Mouse (Mus musculus) macrophage (primary cell): ENCODE measurements around the gene Krt17. TPM values are rescaled to one million over a fixed set of nuclear protein-coding genes. Genes with fewer than 3 reads are reported as not detected.
"Not testable (repeated sequence)": the region's sequence is repeated elsewhere in the genome, so short reads cannot be mapped to it uniquely, and the experiment has no call there.

Experiments used
- H3K27ac ChIP-seq: fragments of 350-480 bp; formaldehyde crosslinking; 2 replicates; pipeline ENCODE4 v1.9.0; 2021
- H3K36me3 ChIP-seq: fragments of 350-480 bp; formaldehyde crosslinking; 2 replicates; pipeline ENCODE4 v1.9.0; 2021; ENCODE audit errors: inconsistent target
- H3K4me3 ChIP-seq: fragments of 350-480 bp; formaldehyde crosslinking; 2 replicates; pipeline ENCODE4 v1.9.0; 2021; ENCODE audit errors: inconsistent target
- H3K79me2 ChIP-seq: fragments of 350-480 bp; formaldehyde crosslinking; 2 replicates; pipeline ENCODE4 v1.9.0; 2021; ENCODE audit errors: inconsistent target
- WGBS: methylation state at CpG from one replicate; pipeline ENCODE4 v1.1.7; 2026; ENCODE audit warnings: inconsistent platforms; ENCODE audit not compliant: missing documents; 5-methylcytosine and 5-hydroxymethylcytosine counted together
- polyA plus RNA-seq: library from polyadenylated mRNA; stranded (reverse); fragments of 250-400 nt; gene quantifications from 3 replicates; pipeline ENCODE4 v1.2.4, GENCODE M21; 2018; ENCODE audit warnings: inconsistent platforms
- total RNA-seq, 78 experiments: library from RNA; depleted of rRNA; stranded (reverse); fragments of 250-400 nt; gene quantifications; 1 replicate in 9 of 78; 2 replicates in 24 of 78; 3 replicates in 43 of 78; 4 replicates in 2 of 78; pipeline ENCODE4 v1.2.4; 2018; ENCODE audit warnings: inconsistent platforms in 56 of 78

Krt17 gene
- total RNA-seq (2018; cell fraction: chromatin; rRNA removed) = not detected
- total RNA-seq (2018; cell fraction: cytosol; rRNA removed) = not detected
- not detected for total RNA-seq (2018; cell fraction: nucleus; rRNA removed)
- polyA plus RNA-seq = not detected in 3 replicates

DNA sequence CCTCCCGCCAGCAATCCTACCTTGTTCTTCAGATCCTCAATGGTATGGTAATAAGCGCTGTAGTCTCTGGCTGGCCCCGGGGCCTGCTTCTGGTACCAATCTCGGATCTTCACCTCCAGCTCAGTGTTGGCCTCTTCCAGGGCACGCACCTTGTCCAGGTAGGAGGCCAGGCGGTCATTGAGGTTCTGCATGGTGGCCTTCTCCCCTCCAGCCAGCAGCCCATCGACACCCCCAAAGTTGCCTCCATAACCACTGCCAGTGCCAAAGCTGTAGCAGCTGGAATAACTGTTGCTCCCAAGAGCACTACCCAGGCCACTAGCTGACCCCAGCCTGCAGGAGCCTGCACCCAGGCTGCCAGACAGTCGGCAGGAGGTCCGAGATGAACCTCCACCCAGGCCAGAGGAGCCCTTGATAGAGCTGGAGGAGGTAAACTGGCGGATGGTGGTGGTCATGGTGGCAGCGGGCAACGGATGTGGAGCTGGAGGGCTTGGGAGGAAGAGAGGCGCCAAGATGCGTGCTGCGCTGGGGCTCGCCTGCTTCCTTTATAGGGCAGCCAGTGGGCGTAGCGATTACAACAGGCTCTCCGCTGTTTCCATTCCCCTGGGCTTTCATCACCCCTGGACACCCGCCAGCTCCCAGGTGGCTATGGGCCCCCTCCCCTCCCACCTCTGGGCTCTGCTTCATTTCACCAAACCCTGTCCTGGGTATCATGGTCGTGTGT, at the start of gene Krt17:
TSS of gene Krt17 (minus strand) at position 516 of the 721 bp plus-strand sequence.
- Histone ChIP-seq H3K79me2 (no peaks in the 10 kb centered on the region), H3K4me3 (no peak within 1 kb of the TSS), H3K36me3 (no peaks in the 10 kb centered on the region), H3K27ac (no peak within 1 kb of the TSS)
- WGBS = 77% methylated on average over 20 of the region's 21 CpGs

DNA sequence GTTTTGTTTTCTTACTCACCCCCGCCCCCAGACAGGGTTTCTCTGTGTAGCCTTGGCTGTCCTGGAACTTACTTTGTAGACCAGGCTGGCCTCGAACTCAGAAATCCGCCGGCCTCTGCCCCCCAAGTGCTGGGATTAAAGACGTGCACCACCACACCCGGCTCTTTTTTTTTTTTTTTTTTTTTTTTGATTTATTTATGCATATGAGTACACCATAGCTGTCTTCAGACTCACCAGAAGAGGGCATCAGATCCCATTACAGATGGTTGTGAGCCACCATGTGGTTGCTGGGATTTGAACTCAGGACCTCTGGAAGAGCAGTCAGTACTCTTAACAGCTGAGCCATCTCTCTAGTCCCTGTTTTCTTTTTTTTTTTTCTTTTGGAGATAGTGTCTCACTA, 47.8 kb upstream of the Krt17 start:
- not testable (repeated sequence) for H3K79me2 ChIP-seq, H3K27ac ChIP-seq, H3K36me3 ChIP-seq, H3K4me3 ChIP-seq
- WGBS = 96% methylated on average over 5 of the region's 6 CpGs

DNA sequence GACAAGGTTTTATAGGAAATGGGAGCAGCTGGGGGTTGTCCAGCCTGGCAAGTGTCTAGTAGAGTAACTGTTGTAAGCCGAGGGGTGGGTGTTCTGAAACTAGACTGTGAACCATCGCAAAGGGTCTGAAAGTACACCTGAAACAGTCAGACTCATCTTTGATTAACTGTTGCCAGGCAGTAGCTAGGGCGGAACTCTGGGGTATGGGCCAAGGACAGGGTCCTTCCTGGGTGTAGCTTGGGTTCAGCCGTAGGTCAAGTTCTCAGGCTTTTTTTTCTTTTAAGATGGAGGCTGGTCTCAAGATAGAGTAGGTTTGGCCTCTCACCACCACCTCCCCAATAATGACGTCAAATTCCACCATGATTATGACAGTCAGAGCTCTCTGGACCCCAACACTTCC, 47.1 kb upstream of the Krt17 start:
- no peak overlapping the region for H3K27ac ChIP-seq
- H3K79me2 ChIP-seq = no peaks in the 10 kb centered on the region
- H3K36me3 ChIP-seq = no peaks in the 10 kb centered on the region
- H3K4me3 ChIP-seq = no peak overlapping the region
- WGBS = 92% methylated on average over 5 of the region's 5 CpGs

DNA sequence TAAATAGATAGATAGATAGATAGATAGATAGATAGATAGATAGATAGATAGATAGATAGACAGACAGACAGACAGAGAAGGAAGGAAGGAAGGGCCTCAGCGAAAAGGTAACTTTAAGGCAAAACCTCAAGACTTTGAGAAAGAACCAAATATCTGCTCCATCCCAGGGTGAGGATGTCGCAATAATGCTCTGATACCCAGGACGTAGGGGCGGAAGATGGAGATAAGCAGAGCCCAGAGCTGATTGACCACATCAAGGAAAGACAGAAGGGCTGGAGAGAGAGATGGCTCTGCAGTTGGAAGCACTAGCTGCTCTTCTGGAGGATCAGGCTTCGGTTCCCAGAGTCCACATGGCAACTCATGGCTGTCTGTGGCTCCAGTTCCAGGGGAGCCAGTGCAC, 40.5 kb upstream of the Krt17 start:
- H3K36me3 ChIP-seq = no peaks in the 10 kb centered on the region
- H3K4me3 ChIP-seq = no peak overlapping the region
- WGBS = 36% methylated on average over 5 of the region's 5 CpGs
- H3K79me2 ChIP-seq = no peaks in the 10 kb centered on the region
- H3K27ac ChIP-seq = no peak overlapping the region

DNA sequence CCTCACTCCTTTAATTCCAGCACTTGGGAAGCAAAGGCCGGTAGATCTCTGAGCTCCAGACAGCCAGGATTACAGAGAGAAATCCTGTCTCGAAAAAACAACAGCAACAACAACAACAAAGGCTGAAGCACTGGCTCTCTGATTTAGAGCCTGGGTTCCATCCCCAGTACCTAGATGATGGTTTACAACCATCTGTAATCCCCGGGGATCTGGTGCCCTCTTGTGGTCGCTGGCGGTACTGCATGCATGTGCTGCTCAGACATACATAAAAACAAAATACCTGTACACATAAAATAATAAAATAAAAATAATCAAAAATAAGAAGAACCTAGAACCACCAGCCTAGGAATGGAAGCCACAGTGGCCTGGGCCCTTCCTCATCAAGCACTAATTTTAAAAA, 39.5 kb upstream of the Krt17 start:
- Histone ChIP-seq H3K79me2 (no peaks in the 10 kb centered on the region), H3K4me3 (no peak overlapping the region), H3K27ac (no peak overlapping the region), H3K36me3 (no peaks in the 10 kb centered on the region)
- 8% methylated on average over 5 of the region's 5 CpGs for WGBS

DNA sequence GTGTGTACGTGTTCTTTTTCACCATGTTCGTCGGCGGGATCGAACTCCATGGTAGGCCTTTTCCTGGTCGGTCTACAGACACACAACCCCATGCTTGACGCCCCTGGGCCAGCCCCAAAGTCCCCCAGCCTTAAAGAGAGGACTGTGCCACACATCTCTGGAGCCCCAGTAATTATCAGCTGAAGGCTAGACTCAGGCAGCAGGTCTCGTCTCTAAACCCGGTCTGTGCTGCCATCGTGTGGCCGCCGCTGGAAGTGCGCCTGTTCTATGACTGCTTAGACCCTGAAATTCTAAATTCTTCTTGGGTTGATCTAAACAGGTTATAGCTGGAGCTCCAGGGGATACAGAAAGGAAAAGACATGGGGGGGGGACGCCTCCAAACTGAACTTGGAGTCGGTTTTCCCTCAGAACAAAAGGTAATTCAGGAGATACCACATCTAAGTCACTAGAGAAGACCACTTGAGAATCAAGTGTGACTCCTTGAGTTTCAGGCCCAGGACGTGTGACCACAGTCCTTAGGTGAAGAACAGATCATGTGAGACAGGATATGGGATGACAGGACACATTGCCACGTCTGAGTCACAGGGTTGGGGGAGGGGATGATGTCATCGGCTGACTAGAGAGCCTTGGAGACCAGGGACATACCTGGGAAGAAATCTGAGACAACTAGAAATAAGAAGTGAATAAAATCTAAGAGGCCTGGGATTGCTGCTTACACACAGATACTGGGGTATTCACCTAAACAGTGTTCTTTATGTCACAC, 37.6 kb upstream of the Krt17 start:
- H3K4me3 ChIP-seq = no peak overlapping the region
- 31% methylated on average over 18 of the region's 18 CpGs for WGBS
- no peak overlapping the region for H3K27ac ChIP-seq
- no peaks in the 10 kb centered on the region for H3K79me2 ChIP-seq
- no peaks in the 10 kb centered on the region for H3K36me3 ChIP-seq

DNA sequence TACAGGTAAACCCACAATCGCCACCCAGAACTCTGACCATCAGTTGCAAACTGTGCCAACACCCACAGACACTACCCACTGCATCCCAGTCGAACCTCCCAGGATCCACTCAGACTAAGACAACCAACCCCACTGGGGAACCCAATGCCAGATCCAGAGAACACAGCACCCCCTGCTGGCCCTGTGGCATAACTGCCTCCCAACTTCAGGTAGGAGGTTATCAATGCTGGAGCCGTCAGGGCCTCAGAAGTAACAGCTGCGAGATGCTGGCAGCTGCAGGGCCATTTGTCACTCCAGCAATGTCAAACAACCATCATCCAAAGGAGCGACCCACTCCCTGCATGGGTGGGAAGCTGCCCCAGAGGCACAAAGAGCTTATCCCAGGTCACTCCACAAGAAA, 37.0 kb upstream of the Krt17 start:
- Histone ChIP-seq H3K36me3 (no peaks in the 10 kb centered on the region), H3K27ac (no peak overlapping the region), H3K79me2 (no peaks in the 10 kb centered on the region), H3K4me3 (no peak overlapping the region)
- WGBS = 46% methylated on average over 5 of the region's 5 CpGs

DNA sequence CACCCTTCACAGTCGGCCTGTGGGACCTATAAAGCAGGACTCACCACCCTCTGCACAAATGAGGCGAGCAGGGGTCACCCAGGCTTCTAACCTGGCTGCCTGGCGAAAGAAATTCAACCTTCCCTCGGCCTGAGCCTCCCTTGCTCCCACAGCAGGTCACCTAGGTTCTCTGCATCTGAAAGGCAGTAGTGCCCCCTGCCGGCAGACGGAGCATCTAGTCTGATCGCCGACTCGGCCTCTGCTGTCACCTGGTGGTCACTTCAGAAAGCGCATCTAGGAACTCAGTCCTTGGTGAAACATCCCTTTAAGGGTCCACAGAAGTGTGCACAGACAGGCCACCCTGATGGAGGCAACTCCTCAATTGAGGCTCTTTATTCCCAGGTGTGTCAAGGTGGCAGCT, 34.5 kb upstream of the Krt17 start:
- WGBS = 4% methylated on average over 9 of the region's 10 CpGs
- Histone ChIP-seq H3K27ac (no peak overlapping the region), H3K79me2 (no peaks in the 10 kb centered on the region), H3K4me3 (no peak overlapping the region), H3K36me3 (no peaks in the 10 kb centered on the region)

DNA sequence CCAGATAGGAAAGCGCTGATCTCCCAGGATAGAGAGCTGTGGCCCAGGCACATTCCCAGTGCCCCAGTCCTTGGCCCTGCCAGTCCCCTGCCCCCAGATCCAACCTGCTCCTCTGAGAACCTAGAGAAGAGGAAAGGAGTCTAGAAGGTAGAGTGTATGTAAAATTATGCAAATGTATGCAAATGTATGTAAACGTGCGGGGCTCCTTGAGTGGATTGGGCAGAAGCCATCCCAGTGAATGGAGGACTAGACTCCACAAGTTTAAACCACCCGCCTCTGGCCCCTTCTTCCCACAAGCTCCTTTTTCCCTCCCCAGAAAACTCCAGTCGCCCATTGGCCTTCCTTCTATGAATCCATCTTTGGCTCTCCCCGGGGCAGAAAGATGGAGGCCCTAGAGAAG, 32.1 kb upstream of the Krt17 start:
- 78% methylated on average over 6 of the region's 6 CpGs for WGBS
- Histone ChIP-seq H3K4me3 (no peak overlapping the region), H3K79me2 (no peaks in the 10 kb centered on the region), H3K27ac (no peak overlapping the region), H3K36me3 (no peaks in the 10 kb centered on the region)

DNA sequence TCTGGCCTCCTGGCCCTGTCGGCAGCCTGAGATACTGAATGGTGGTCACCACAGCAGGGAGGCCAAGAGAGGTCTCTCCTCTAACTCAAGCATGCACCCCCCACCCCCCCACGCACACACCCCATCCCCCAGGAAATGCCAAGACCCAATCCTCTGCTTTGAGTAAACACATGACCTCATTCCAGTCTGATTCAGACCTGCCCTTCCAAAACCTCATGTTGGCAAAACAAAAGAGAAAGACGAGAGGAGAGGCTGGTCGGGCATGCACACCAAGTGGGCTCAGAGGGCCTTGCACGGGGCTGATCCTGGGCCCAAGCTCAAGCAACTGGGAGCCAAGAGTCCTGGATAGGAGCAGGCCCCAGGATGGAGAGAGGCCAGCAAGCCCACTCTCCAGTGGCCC, 29.4 kb upstream of the Krt17 start:
- H3K79me2 ChIP-seq = no peaks in the 10 kb centered on the region
- no peak overlapping the region for H3K27ac ChIP-seq
- 84% methylated on average over 3 of the region's 5 CpGs for WGBS
- H3K4me3 ChIP-seq = no peak overlapping the region
- no peaks in the 10 kb centered on the region for H3K36me3 ChIP-seq

DNA sequence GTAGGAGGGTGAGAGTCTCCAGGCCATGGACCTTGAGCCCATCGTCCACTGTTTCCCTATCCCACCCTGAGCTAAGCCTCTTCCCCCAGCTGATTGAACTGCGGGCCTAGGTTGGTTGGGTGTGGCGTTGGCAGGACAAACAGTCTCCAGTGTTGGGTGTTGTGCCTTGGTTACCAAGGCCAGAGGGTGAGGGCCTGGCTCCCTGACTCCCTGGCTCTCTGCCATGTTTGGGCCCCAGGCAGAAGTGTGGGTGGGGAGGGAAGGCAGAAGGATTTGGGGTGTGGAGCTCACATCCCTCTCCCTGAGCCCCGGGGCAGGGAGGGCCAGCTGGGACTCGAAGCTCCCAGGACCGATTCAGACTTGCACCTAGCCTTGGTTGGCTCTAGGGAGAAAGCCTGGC, 28.1 kb upstream of the Krt17 start:
- Histone ChIP-seq H3K79me2 (no peaks in the 10 kb centered on the region), H3K36me3 (no peaks in the 10 kb centered on the region), H3K27ac (no peak overlapping the region), H3K4me3 (no peak overlapping the region)
- 87% methylated on average over 6 of the region's 6 CpGs for WGBS

DNA sequence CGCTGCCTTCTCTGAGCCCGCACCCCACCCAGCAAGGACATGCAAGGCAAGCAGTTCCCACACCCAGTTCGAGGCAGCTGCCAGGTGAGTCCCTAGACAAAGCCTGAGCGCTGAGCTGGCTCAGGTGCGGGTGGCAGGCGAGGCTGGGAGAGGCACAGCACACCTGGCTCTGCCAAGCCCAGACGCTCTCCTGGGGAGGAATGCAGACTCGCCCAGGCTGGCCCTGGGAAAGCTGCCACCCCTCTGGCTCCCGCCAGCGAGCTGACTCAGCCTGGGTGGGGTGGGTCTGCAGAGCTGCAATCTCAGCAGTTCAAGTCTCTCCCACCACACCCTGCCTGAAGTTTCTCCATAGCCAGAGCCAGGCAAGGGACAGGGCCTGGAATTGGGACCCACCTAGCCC, 26.2 kb upstream of the Krt17 start:
- WGBS = 78% methylated on average over 10 of the region's 10 CpGs
- H3K79me2 ChIP-seq = no peaks in the 10 kb centered on the region
- no peaks in the 10 kb centered on the region for H3K36me3 ChIP-seq
- no peak overlapping the region for H3K4me3 ChIP-seq
- no peak overlapping the region for H3K27ac ChIP-seq

DNA sequence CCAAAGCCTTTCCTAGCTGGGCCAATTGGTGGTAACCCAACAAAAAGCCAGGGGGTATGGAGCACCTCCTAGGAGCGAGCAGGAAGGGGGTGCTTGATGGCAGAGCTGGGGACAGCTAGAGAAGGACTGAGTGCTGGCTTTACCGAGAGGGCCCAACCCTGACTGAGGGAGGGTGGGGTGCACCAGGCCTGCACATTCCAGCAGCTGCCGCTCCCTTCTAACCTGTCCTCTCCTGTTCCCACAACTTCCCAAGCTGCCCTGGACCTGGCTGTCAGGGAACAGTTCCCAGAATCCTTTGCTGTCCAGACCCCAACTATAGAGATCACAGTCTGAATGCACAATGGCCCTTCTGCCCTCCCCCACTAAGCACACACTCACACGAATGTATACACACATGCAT, 24.2 kb upstream of the Krt17 start:
- Histone ChIP-seq H3K36me3 (no peaks in the 10 kb centered on the region), H3K79me2 (no peaks in the 10 kb centered on the region), H3K27ac (no peak overlapping the region), H3K4me3 (no peak overlapping the region)
- WGBS = 88% methylated on average over 3 of the region's 4 CpGs

DNA sequence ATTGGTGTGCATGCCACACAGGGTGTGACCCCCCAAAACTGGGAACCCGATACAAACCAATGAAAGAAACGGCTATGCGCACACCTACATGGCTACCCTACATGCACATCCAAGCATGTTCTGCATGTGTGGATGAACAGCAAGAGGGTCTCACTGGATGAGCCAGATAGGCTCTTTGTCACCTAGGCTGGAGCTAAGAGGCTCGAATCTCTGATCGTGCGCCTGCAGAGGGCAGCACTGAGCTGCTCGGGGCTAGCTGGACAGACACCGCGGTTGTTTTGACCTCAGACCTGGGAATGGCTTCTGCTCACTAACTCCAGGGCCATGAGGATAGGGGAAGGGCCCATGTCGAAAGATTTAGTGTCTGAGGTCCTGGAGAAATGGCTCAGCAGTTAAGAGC, 21.7 kb upstream of the Krt17 start:
- no peaks in the 10 kb centered on the region for H3K36me3 ChIP-seq
- no peaks in the 10 kb centered on the region for H3K79me2 ChIP-seq

More for the DNA sequence above, 21.7 kb upstream of the Krt17 start:
- no peak overlapping the region for H3K4me3 ChIP-seq
- no peak overlapping the region for H3K27ac ChIP-seq
- 22% methylated on average over 10 of the region's 10 CpGs for WGBS
